Mouse (Mus musculus): ENCODE results near the gene Baat. TPM values are rescaled to one million over a fixed set of nuclear protein-coding genes. Genes with fewer than 3 reads are reported as not detected.
"Not testable (repeated sequence)": the region's sequence is repeated elsewhere in the genome, so short reads cannot be mapped to it uniquely, and the experiment has no call there.

Baat gene
- total RNA-seq (2014; fragmentation: Nextera tagmentation) (not detected in 2 replicates), total RNA-seq (2017) (not detected in 2 replicates)

- ATAC-seq (replicated peaks; ENCODE audit: poor library complexity, severe bottlenecking) = no peak
These were observed at the start of gene Baat for GRCm38 (mm10) chr4:49506386-49506785. TSS of gene Baat (minus strand) at chr4:49506557.

- ATAC-seq (replicated peaks; ENCODE audit: poor library complexity, severe bottlenecking) = no peak
These were observed 47.0 kb upstream of the Baat start for GRCm38 (mm10) chr4:49553380-49553779.

GRCm38 (mm10) chr4:49549383-49549782 lies 43.0 kb upstream of the Baat start, which contains the start of gene Aldob:
TSS of gene Aldob (minus strand) at chr4:49549546.
- ATAC-seq (replicated peaks; ENCODE audit: poor library complexity, severe bottlenecking) = no peak

GRCm38 (mm10) chr4:49547544-49548219 lies 41.3 kb upstream of the Baat start:
- no peak for ATAC-seq (replicated peaks; ENCODE audit: poor library complexity, severe bottlenecking)

GRCm38 (mm10) chr4:49546873-49547543 lies 40.7 kb upstream of the Baat start:
- no peak for ATAC-seq (replicated peaks; ENCODE audit: poor library complexity, severe bottlenecking)

- ATAC-seq (replicated peaks; ENCODE audit: poor library complexity, severe bottlenecking) = no peak
These were observed 39.7 kb upstream of the Baat start for GRCm38 (mm10) chr4:49546026-49546425.

- ATAC-seq (replicated peaks; ENCODE audit: poor library complexity, severe bottlenecking) = no peak
These were observed 34.6 kb upstream of the Baat start for GRCm38 (mm10) chr4:49540966-49541365.

- ATAC-seq (replicated peaks; ENCODE audit: poor library complexity, severe bottlenecking) = no peak
These were observed 33.3 kb upstream of the Baat start for GRCm38 (mm10) chr4:49539665-49540064.

GRCm38 (mm10) chr4:49536671-49537070 lies 30.3 kb upstream of the Baat start:
- no peak for ATAC-seq (replicated peaks; ENCODE audit: poor library complexity, severe bottlenecking)

GRCm38 (mm10) chr4:49535675-49536294 lies 29.4 kb upstream of the Baat start:
- no peak for ATAC-seq (replicated peaks; ENCODE audit: poor library complexity, severe bottlenecking)

GRCm38 (mm10) chr4:49535036-49535435 lies 28.7 kb upstream of the Baat start:
- no peak for ATAC-seq (replicated peaks; ENCODE audit: poor library complexity, severe bottlenecking)

- ATAC-seq (replicated peaks; ENCODE audit: poor library complexity, severe bottlenecking) = no peak
These were observed 16.2 kb upstream of the Baat start for GRCm38 (mm10) chr4:49522576-49522975.

GRCm38 (mm10) chr4:49521346-49521745 lies 15.0 kb upstream of the Baat start:
- ATAC-seq (replicated peaks; ENCODE audit: poor library complexity, severe bottlenecking) = peak; percentile 53

GRCm38 (mm10) chr4:49520572-49521340 lies 14.4 kb upstream of the Baat start, which contains the start of the genes Mrpl50 and Zfp189:
TSS of gene Mrpl50 (minus strand) at chr4:49521093.
TSS of gene Zfp189 (plus strand) at chr4:49521176.
- peak; percentile 93 for ATAC-seq (replicated peaks; ENCODE audit: poor library complexity, severe bottlenecking)

- no peak for ATAC-seq (replicated peaks; ENCODE audit: poor library complexity, severe bottlenecking)
These were observed 13.1 kb upstream of the Baat start for GRCm38 (mm10) chr4:49519476-49519875.

- ATAC-seq (replicated peaks; ENCODE audit: poor library complexity, severe bottlenecking) = no peak
These were observed 8.1 kb upstream of the Baat start for GRCm38 (mm10) chr4:49514441-49514840.

GRCm38 (mm10) chr4:49512636-49513035 lies 6.3 kb upstream of the Baat start:
- ATAC-seq (replicated peaks; ENCODE audit: poor library complexity, severe bottlenecking) = no peak

- not testable (repeated sequence) for ATAC-seq (replicated peaks; ENCODE audit: poor library complexity, severe bottlenecking)
These were observed 4.0 kb upstream of the Baat start for GRCm38 (mm10) chr4:49510236-49510835.

GRCm38 (mm10) chr4:49509183-49509582 lies 2.8 kb upstream of the Baat start:
- no peak for ATAC-seq (replicated peaks; ENCODE audit: poor library complexity, severe bottlenecking)

GRCm38 (mm10) chr4:49503563-49503962 lies 2.8 kb downstream of the Baat start:
- no peak for ATAC-seq (replicated peaks; ENCODE audit: poor library complexity, severe bottlenecking)
